Mouse (Mus musculus) embryonic fibroblast, embryonic 13.5 days (primary cell): ENCODE data around the gene Ttc5.

Experiments used
- CTCF ChIP-seq: IDR thresholded peaks from 2 replicates; pipeline ENCODE4 v1.5.1; 2011; ENCODE audit warnings: mild to moderate bottlenecking, control low read depth, low read length, moderate library complexity, borderline replicate concordance; ENCODE audit not compliant: insufficient read depth
- POLR2A ChIP-seq: IDR thresholded peaks from 2 replicates; pipeline ENCODE4 v1.6.1; 2011; ENCODE audit warnings: low read depth, mild to moderate bottlenecking, control low read depth, low read length, moderate library complexity

- no peak for TF ChIP-seq CTCF
- TF ChIP-seq POLR2A = no peak
Measured at GRCm38 (mm10) chr14:50829878-50830277, 44.6 kb upstream of the Ttc5 start.
